Mouse (Mus musculus) forebrain, embryonic 15.5 days (tissue): Measurements from ENCODE around the gene Sh3pxd2a. TPM values are rescaled to one million over a fixed set of nuclear protein-coding genes. Genes with fewer than 3 reads are reported as not detected.

Experiments
- ATAC-seq: fragments of 200-750 bp; cut with Nextera tagmentation; replicated peaks from 2 replicates; pipeline ENCODE4 v1.8.0; 2017; ENCODE audit warnings: mild to moderate bottlenecking, moderate TSS enrichment, moderate library complexity
- H3K27ac ChIP-seq: fragments of 300-500 bp; sonication (generic); replicated peaks from 2 replicates; pipeline ENCODE4 v1.5.1; 2015; ENCODE audit warnings: mild to moderate bottlenecking, inconsistent platforms
- H3K27me3 ChIP-seq: fragments of 300-500 bp; sonication (generic); 2 replicates; pipeline ENCODE4 v1.6.1; 2015; ENCODE audit warnings: inconsistent platforms
- H3K36me3 ChIP-seq: fragments of 300-500 bp; sonication (generic); 2 replicates; pipeline ENCODE4 v1.6.1; 2015; ENCODE audit warnings: mild to moderate bottlenecking, inconsistent platforms
- H3K4me1 ChIP-seq: fragments of 300-500 bp; sonication (generic); 2 replicates; pipeline ENCODE4 v1.6.1; 2015; ENCODE audit warnings: inconsistent platforms
- H3K4me2 ChIP-seq: fragments of 300-500 bp; sonication (generic); replicated peaks from 2 replicates; pipeline ENCODE4 v1.6.1; 2015; ENCODE audit warnings: mild to moderate bottlenecking, inconsistent platforms
- H3K4me3 ChIP-seq: fragments of 300-500 bp; sonication (generic); 2 replicates; pipeline ENCODE4 v1.5.1; 2015; ENCODE audit warnings: mild to moderate bottlenecking, inconsistent platforms
- H3K9ac ChIP-seq: fragments of 300-500 bp; sonication (generic); replicated peaks from 2 replicates; pipeline ENCODE4 v1.6.1; 2015; ENCODE audit warnings: mild to moderate bottlenecking, inconsistent platforms
- H3K9me3 ChIP-seq: fragments of 300-500 bp; sonication (generic); 2 replicates; pipeline ENCODE4 v1.6.1; 2016; ENCODE audit warnings: inconsistent platforms
- WGBS: fragments of 180-500 bp; shearing (Covaris S2); methylation state at CpG from one replicate; pipeline ENCODE4 v1.1.7; 2015; ENCODE audit warnings: mixed read lengths; 5-methylcytosine and 5-hydroxymethylcytosine counted together
- polyA plus RNA-seq: library from polyadenylated mRNA; unstranded; fragments of >200 nt; fragmentation: Nextera tagmentation; extraction: Ambion mirVana; gene quantifications from 2 replicates; pipeline ENCODE4 v1.2.1, GENCODE M21; 2015

Gene Sh3pxd2a
- polyA plus RNA-seq, 1 experiment from 2014 or later = 2.0 TPM

GRCm38 (mm10) chr19:47503625-47504024, 39.4 kb upstream of the Sh3pxd2a start:
- H3K4me1 ChIP-seq = peaks cover 3% of the 10 kb centered on the region
- no peaks in the 10 kb centered on the region for H3K36me3 ChIP-seq
- WGBS = 70% methylated on average over 4 of the region's 4 CpGs
- no peak overlapping the region for H3K9ac ChIP-seq
- H3K27ac ChIP-seq = no peak overlapping the region
- no peak overlapping the region for H3K4me3 ChIP-seq
- ATAC-seq = no peak
- no peaks in the 10 kb centered on the region for H3K27me3 ChIP-seq
- H3K4me2 ChIP-seq = no peak overlapping the region
- no peaks in the 10 kb centered on the region for H3K9me3 ChIP-seq

GRCm38 (mm10) chr19:47502563-47502962, 38.4 kb upstream of the Sh3pxd2a start:
- H3K9ac ChIP-seq = no peak overlapping the region
- H3K9me3 ChIP-seq = no peaks in the 10 kb centered on the region
- no peak overlapping the region for H3K4me2 ChIP-seq
- no peak overlapping the region for H3K4me3 ChIP-seq
- no peak overlapping the region for H3K27ac ChIP-seq
- H3K27me3 ChIP-seq = no peaks in the 10 kb centered on the region
- WGBS = 78% methylated on average over 8 of the region's 8 CpGs
- H3K4me1 ChIP-seq = peaks cover 4% of the 10 kb centered on the region
- H3K36me3 ChIP-seq = no peaks in the 10 kb centered on the region
- no peak for ATAC-seq

GRCm38 (mm10) chr19:47500389-47501011, 36.3 kb upstream of the Sh3pxd2a start:
- Histone ChIP-seq H3K27ac (no peak overlapping the region), H3K36me3 (no peaks in the 10 kb centered on the region), H3K9ac (no peak overlapping the region), H3K27me3 (no peaks in the 10 kb centered on the region), H3K4me2 (no peak overlapping the region), H3K4me1 (0 out of 2 replicates have a peak, but pooled peaks cover 2% of the 10 kb centered on the region), H3K9me3 (no peaks in the 10 kb centered on the region), H3K4me3 (no peak overlapping the region)
- ATAC-seq = no peak
- WGBS = 76% methylated on average over 11 of the region's 11 CpGs

DNA sequence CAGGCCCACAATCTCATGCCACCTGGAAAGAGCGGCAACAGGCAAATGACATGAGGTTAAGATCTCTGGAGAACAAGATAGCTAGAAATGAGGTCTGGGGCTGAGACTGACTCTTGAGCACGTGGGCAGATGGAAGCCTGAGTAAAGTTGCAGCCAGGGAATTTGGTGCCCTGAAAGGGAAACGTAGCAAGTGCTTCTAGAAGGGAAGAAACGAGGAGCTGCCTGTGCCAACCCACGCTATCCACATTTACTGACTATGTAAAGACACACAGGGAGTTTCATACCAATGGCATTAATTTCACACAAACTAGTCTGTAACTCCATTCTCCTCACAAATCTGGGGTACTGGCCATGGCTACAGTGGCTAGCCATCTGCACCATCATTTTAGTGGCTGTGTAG, 35.6 kb upstream of the Sh3pxd2a start:
- Histone ChIP-seq H3K4me3 (no peak overlapping the region), H3K36me3 (no peaks in the 10 kb centered on the region), H3K27ac (no peak overlapping the region), H3K4me1 (0 out of 2 replicates have a peak, but pooled peaks cover 2% of the 10 kb centered on the region), H3K4me2 (no peak overlapping the region), H3K9ac (no peak overlapping the region), H3K9me3 (no peaks in the 10 kb centered on the region), H3K27me3 (no peaks in the 10 kb centered on the region)
- WGBS = 84% methylated on average over 5 of the region's 5 CpGs
- no peak for ATAC-seq

DNA sequence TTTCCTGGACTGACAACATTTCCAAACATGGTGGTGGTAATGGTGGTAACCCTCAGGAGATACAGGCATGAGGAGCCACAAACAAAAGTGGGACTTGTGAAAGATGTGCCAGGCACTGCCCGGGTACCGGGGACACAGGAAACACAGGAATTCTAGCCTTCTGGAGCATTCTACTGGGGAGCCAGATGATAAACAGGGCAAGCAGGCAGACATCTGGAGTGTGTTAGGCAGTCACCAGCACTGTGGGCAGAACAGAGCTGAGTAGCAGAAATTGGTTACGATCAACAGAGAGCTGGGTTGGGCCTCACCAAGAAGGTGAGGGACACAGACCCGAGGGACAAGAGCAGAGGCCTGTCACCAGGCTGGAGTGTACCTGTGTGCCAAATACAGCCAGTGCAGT, 34.7 kb upstream of the Sh3pxd2a start:
- Histone ChIP-seq H3K4me1 (peaks cover 5% of the 10 kb centered on the region; the same call in 1 of the 2 replicates), H3K27me3 (no peaks in the 10 kb centered on the region), H3K4me2 (no peak overlapping the region), H3K27ac (no peak overlapping the region), H3K4me3 (no peak overlapping the region), H3K9me3 (no peaks in the 10 kb centered on the region), H3K9ac (no peak overlapping the region), H3K36me3 (no peaks in the 10 kb centered on the region)
- no peak for ATAC-seq
- WGBS = 86% methylated on average over 4 of the region's 4 CpGs

DNA sequence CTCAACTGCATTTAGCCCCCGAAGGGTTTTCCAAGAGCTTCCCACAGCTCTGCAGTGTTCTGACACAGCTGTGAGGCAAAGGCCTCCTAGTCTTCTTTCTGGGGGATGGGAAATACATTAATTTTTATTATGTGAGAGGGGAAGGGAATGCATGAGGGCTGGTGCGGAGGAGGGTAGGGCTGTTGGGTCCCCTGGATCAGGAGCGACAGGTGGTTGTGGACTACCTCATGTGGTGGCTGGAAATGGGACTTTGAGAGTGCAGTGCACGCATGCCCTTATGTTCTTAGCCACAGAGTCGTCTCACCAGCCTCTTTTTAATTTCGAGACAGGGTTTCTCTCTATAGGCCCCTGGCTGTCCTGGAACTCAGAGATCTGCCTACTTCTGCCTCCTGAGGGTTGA, 33.5 kb upstream of the Sh3pxd2a start:
- ATAC-seq = no peak
- Histone ChIP-seq H3K27me3 (no peaks in the 10 kb centered on the region), H3K27ac (no peak overlapping the region), H3K9ac (no peak overlapping the region), H3K4me3 (no peak overlapping the region), H3K9me3 (no peaks in the 10 kb centered on the region), H3K4me1 (peaks cover 17% of the 10 kb centered on the region), H3K36me3 (no peaks in the 10 kb centered on the region), H3K4me2 (no peak overlapping the region)
- WGBS = 91% methylated on average over 6 of the region's 6 CpGs

- no peak overlapping the region for H3K27ac ChIP-seq
- no peak overlapping the region for H3K4me3 ChIP-seq
- ATAC-seq = no peak
- no peak overlapping the region for H3K4me2 ChIP-seq
- no peaks in the 10 kb centered on the region for H3K36me3 ChIP-seq
- WGBS = 49% methylated on average over 9 of the region's 9 CpGs
- no peaks in the 10 kb centered on the region for H3K9me3 ChIP-seq
- H3K4me1 ChIP-seq = peaks cover 20% of the 10 kb centered on the region
- no peaks in the 10 kb centered on the region for H3K27me3 ChIP-seq
- H3K9ac ChIP-seq = no peak overlapping the region
Observed at GRCm38 (mm10) chr19:47497313-47497712, 33.1 kb upstream of the Sh3pxd2a start.

DNA sequence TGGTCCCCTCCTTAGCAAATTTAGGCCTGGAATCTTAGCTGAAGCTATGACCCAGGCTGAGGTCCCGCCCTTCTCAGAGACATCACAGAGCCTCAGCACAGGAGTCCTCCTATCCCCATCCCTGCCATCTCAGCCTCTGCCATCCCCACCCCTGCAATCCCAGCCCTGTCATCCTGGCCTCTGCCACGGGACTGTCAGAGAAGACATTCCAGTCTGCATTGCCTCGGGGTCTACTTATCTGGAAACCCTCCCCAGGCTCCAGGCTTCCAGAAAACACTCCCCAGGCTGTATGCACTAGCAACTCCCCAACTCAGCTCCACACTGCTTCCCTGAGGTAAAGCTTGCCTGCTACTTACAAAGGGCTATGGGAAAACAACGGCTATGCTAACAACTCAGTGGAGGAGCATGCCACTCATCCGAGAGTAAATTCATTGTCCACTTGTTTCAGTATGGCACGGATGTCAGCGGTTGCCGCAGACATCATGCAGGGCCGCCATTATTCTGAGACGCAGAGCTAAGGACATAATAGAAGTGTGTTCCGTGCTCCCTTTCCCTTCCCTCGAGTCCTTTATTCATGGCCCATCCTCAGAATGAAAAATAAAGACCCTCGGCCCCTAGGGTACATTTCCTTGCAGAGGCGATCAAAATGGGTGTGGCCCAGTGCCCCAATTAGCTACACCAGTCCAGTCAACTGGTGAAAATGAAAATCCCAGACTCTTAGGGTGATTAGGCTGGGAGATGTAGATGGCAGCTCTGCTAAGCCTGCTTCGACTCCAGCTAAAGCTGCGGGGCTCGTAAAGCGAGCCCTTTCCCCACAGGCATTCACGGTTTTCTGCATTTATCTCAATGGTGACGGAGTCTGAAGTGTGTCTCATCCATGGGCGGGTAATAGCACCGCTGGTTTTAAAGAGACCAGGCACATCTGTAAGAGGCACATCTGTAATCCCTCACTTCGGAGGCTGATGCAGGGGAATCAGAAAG, 29.1 kb upstream of the Sh3pxd2a start:
- peaks cover 21% of the 10 kb centered on the region for H3K4me1 ChIP-seq
- 8% methylated on average over 23 of the region's 23 CpGs for WGBS
- H3K9me3 ChIP-seq = 0 out of 2 replicates have a peak, but pooled peaks cover 3% of the 10 kb centered on the region
- no peaks in the 10 kb centered on the region for H3K36me3 ChIP-seq
- peak overlapping the region; percentile 32 for H3K27ac ChIP-seq
- H3K4me2 ChIP-seq = peak overlapping the region; percentile 34
- H3K9ac ChIP-seq = peak overlapping the region; percentile 9; the same call in 1 of the 2 replicates
- no peak overlapping the region; the same call in 1 of the 2 replicates for H3K4me3 ChIP-seq
- no peaks in the 10 kb centered on the region for H3K27me3 ChIP-seq
- peak; percentile 51 for ATAC-seq

- Histone ChIP-seq H3K9me3 (0 out of 2 replicates have a peak, but pooled peaks cover 3% of the 10 kb centered on the region), H3K27ac (no peak overlapping the region), H3K36me3 (no peaks in the 10 kb centered on the region), H3K4me1 (peaks cover 19% of the 10 kb centered on the region), H3K4me2 (no peak overlapping the region), H3K4me3 (no peak overlapping the region), H3K27me3 (no peaks in the 10 kb centered on the region), H3K9ac (no peak overlapping the region)
- no peak for ATAC-seq
- 16% methylated on average over 6 of the region's 6 CpGs for WGBS
Observed at GRCm38 (mm10) chr19:47492422-47492821, 28.2 kb upstream of the Sh3pxd2a start.

DNA sequence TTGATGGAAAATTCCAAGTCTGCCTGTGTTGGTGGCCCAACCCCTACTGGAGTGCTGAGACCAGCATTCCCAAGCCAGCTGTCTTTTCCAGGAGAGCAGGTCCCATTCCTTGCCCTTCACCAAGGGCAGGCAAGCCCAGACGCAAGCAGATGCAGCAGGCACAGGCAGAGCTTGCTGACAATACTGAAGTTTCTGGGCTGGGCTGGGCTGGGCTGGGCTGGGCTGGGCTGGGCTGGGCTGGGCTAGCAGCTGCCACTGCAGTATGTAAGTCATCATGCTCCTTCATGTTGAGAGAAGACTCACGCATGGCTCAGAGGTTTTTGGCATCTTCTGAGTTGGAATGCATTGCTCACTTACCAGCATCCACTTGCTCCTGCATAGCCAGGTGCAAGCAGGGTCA, 27.7 kb upstream of the Sh3pxd2a start:
- 0 out of 2 replicates have a peak, but pooled peaks have one; percentile 12 for ATAC-seq
- Histone ChIP-seq H3K9ac (no peak overlapping the region), H3K27me3 (no peaks in the 10 kb centered on the region), H3K4me3 (no peak overlapping the region), H3K27ac (no peak overlapping the region), H3K36me3 (no peaks in the 10 kb centered on the region), H3K9me3 (0 out of 2 replicates have a peak, but pooled peaks cover 3% of the 10 kb centered on the region), H3K4me1 (peaks cover 18% of the 10 kb centered on the region), H3K4me2 (no peak overlapping the region)
- WGBS = 63% methylated on average over 2 of the region's 2 CpGs

GRCm38 (mm10) chr19:47489233-47489632, 25.0 kb upstream of the Sh3pxd2a start:
- Histone ChIP-seq H3K27ac (no peak overlapping the region), H3K4me3 (no peak overlapping the region), H3K9ac (no peak overlapping the region), H3K36me3 (no peaks in the 10 kb centered on the region), H3K9me3 (0 out of 2 replicates have a peak, but pooled peaks cover 3% of the 10 kb centered on the region), H3K4me1 (peaks cover 18% of the 10 kb centered on the region), H3K27me3 (no peaks in the 10 kb centered on the region), H3K4me2 (no peak overlapping the region)
- 93% methylated on average over 3 of the region's 3 CpGs for WGBS
- ATAC-seq = no peak

GRCm38 (mm10) chr19:47488250-47488649, 24.0 kb upstream of the Sh3pxd2a start:
- Histone ChIP-seq H3K9ac (no peak overlapping the region), H3K27me3 (no peaks in the 10 kb centered on the region), H3K27ac (no peak overlapping the region), H3K9me3 (0 out of 2 replicates have a peak, but pooled peaks cover 3% of the 10 kb centered on the region), H3K36me3 (no peaks in the 10 kb centered on the region), H3K4me3 (no peak overlapping the region), H3K4me2 (no peak overlapping the region), H3K4me1 (peaks cover 9% of the 10 kb centered on the region)
- WGBS = 42% methylated on average over 4 of the region's 4 CpGs
- no peak for ATAC-seq
